Mouse (Mus musculus) frontal cortex, adult (tissue): ENCODE results near the gene Mbl1.

Experiments used
- ATAC-seq: cut with Nextera tagmentation; 2 replicates; pipeline ENCODE4 v1.9.2; 2017; ENCODE audit warnings: mild to moderate bottlenecking, moderate library complexity, mixed read lengths; ENCODE audit not compliant: low TSS enrichment

The Mbl1 gene

GRCm38 (mm10) chr14:41151220-41151898, at the start of gene Mbl1:
Mbl1 (plus strand) TSS chr14:41151458.
- no peak for ATAC-seq

- no peak for ATAC-seq
Observed at GRCm38 (mm10) chr14:41102269-41102668, 49.0 kb upstream of the Mbl1 start.

GRCm38 (mm10) chr14:41104853-41105444, 46.3 kb upstream of the Mbl1 start, which contains the start of gene Mat1a:
Mat1a (plus strand) TSS chr14:41105035.
- ATAC-seq = no peak

- ATAC-seq = no peak
Observed at GRCm38 (mm10) chr14:41111031-41111668, 40.1 kb upstream of the Mbl1 start.

GRCm38 (mm10) chr14:41112944-41113343, 38.3 kb upstream of the Mbl1 start:
- ATAC-seq = no peak

GRCm38 (mm10) chr14:41116271-41116670, 35.0 kb upstream of the Mbl1 start:
- ATAC-seq = no peak

- ATAC-seq = no peak
Observed at GRCm38 (mm10) chr14:41124683-41125082, 26.6 kb upstream of the Mbl1 start.

- ATAC-seq = peak; percentile 85
Observed at GRCm38 (mm10) chr14:41127997-41128396, 23.3 kb upstream of the Mbl1 start.

- no peak for ATAC-seq
Observed at GRCm38 (mm10) chr14:41131540-41131939, 19.7 kb upstream of the Mbl1 start, which contains the start of gene Sftpa1. Sftpa1 (plus strand) TSS chr14:41131782.

- no peak for ATAC-seq
Observed at GRCm38 (mm10) chr14:41137006-41137405, 14.3 kb upstream of the Mbl1 start.

- ATAC-seq = no peak
Observed at GRCm38 (mm10) chr14:41140686-41141085, 10.6 kb upstream of the Mbl1 start.

GRCm38 (mm10) chr14:41146035-41146434, 5.2 kb upstream of the Mbl1 start:
- ATAC-seq = no peak

GRCm38 (mm10) chr14:41146922-41147321, 4.3 kb upstream of the Mbl1 start:
- no peak for ATAC-seq

- ATAC-seq = no peak
Observed at GRCm38 (mm10) chr14:41147356-41147755, 3.9 kb upstream of the Mbl1 start.

- ATAC-seq = no peak
Observed at GRCm38 (mm10) chr14:41160076-41160475, 8.8 kb downstream of the Mbl1 start.

- ATAC-seq = no peak
Observed at GRCm38 (mm10) chr14:41160743-41161142, 9.5 kb downstream of the Mbl1 start.

- ATAC-seq = peak; percentile 96
Observed at GRCm38 (mm10) chr14:41162663-41163062, 11.4 kb downstream of the Mbl1 start.

GRCm38 (mm10) chr14:41167278-41167677, 16.0 kb downstream of the Mbl1 start:
- no peak for ATAC-seq

GRCm38 (mm10) chr14:41168567-41168966, 17.3 kb downstream of the Mbl1 start:
- no peak for ATAC-seq

- ATAC-seq = no peak
Observed at GRCm38 (mm10) chr14:41170514-41170913, 19.3 kb downstream of the Mbl1 start.

- no peak for ATAC-seq
Observed at GRCm38 (mm10) chr14:41174802-41175201, 23.5 kb downstream of the Mbl1 start.

- no peak for ATAC-seq
Observed at GRCm38 (mm10) chr14:41185059-41185821, 34.0 kb downstream of the Mbl1 start, which contains the start of gene Sftpd. Sftpd (minus strand) TSS chr14:41185149.
